Mouse (Mus musculus) heart, postnatal 0 days (tissue): ENCODE measurements around the gene Bax.

Experiments
- CTCF ChIP-seq: IDR thresholded peaks from 2 replicates; pipeline ENCODE4 v1.5.1; 2016; ENCODE audit warnings: antibody characterized with exemption, control low read depth, low read depth
- EP300 ChIP-seq: IDR thresholded peaks from 2 replicates; pipeline ENCODE4 v1.6.1; 2016; ENCODE audit warnings: antibody characterized with exemption, low read depth

- TF ChIP-seq CTCF (no peak), EP300 (no peak)
Observed at GRCm38 (mm10) chr7:45433835-45434202, 32.9 kb downstream of the Bax start.
